In genomic region chr9:59486549-59487065, GRCm38 (mm10) we compare ENCODE assay signal across 1 mouse cellular context.
TF ChIP-seq lines count a peak whose summit lies in the region.

TSS of gene Arih1 (minus strand) at chr9:59486618.

TF ChIP-seq in CH12.LX, 34 proteins besides CTCF, POLR2A, EP300 and RAD21 (continued from another document):
- TF ChIP-seq PAX5 (IDR thresholded peaks at IDR 0.05; ENCODE audit: low read length): no peak
- TF ChIP-seq UBTF (IDR thresholded peaks at IDR 0.05; ENCODE audit: low read depth, low read length): peak; percentile 74
- TF ChIP-seq HCFC1 (IDR thresholded peaks at IDR 0.05; ENCODE audit: low read depth, low read length): peak; percentile 78
- peak; percentile 87 for TF ChIP-seq GABPA (IDR thresholded peaks at IDR 0.05; ENCODE audit: insufficient replicate concordance, low read depth, low read length)
- no peak; the same call in 1 of the 2 replicates for TF ChIP-seq CHD1 (IDR thresholded peaks at IDR 0.05; ENCODE audit: low read depth, low read length)
- TF ChIP-seq JUND (conservative IDR thresholded peaks at IDR 0.05; ENCODE audit: low read depth, low read length): no peak
- no peak for TF ChIP-seq SMC3 (IDR thresholded peaks at IDR 0.05; ENCODE audit: low read depth, low read length)
- TF ChIP-seq SIN3A (IDR thresholded peaks at IDR 0.05; ENCODE audit: low read length): peak; percentile 91
- peak; percentile 63; the same call in 1 of the 2 replicates for TF ChIP-seq POLR2AphosphoS2 (IDR thresholded peaks at IDR 0.05; ENCODE audit: low read depth, low read length)
- TF ChIP-seq MXI1 (IDR thresholded peaks at IDR 0.05; ENCODE audit: low read depth, low read length): peak; percentile 66
- peak; percentile 84 for TF ChIP-seq NELFE (IDR thresholded peaks at IDR 0.05; ENCODE audit: low read depth, low read length)
